Mouse (Mus musculus): Measurements from ENCODE around the gene Sept1.

GRCm38 (mm10) chr7:127208553-127209438 lies 24.1 kb downstream of the Sept1 start, which contains the start of gene Mylpf:
- TF ChIP-seq GATA1 (IDR thresholded peaks at IDR 0.05; ENCODE audit: borderline replicate concordance, low read length) (no peak), TAL1 (conservative IDR thresholded peaks at IDR 0.05; ENCODE audit: low read depth, low read length) (no peak)

All from G1E (cell line).